Mouse (Mus musculus) retina, adult 2 months (tissue): Measurements from ENCODE around the gene Npb.
A peak's percentile ranks its signal among the peaks of the same experiment; 100 is the strongest.
"Not testable (repeated sequence)": the region's sequence is repeated elsewhere in the genome, so short reads cannot be mapped to it uniquely, and the experiment has no call there.

ENCODE experiments used
- DNase-seq: peaks from one replicate; pipeline ENCODE4 v3.0.0-alpha.2; 2012; ENCODE audit warnings: low read depth, low spot score

Gene Npb

DNA sequence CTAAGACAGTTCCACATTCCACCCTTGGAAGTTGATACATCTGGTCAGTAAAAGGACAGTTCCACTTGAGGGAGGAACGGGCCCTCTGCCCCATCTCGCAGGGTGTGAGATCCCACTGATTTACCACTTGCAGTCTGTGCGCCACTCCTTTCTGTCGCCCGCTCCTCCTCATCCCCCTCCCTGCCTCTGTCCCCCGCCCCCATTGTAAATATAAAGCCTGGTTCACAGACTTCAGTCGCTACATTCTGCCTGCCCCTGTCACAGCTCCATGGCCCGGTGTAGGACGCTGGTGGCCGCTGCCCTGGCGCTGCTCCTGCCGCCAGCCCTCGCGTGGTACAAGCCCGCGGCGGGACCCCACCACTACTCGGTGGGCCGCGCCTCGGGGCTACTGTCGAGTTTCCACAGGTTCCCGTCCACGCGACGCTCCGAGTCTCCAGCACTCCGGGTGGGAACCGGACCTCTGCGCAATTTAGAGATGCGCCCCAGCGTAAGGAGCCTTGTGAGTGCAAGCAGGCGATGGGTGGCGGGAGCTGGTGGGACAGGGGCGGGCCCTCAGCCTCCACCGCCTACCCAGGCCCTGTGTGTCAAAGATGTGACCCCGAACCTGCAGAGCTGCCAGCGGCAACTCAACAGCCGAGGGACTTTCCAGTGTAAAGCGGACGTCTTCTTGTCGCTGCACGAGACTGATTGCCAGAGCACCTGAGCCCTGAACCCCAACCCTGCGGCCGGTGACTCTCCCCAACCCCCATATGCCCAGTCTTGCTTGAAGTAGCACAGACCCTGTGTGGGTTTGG is at the start of gene Npb:
TSS of gene Npb (plus strand) at position 237 of the 794 bp plus-strand sequence.
- no peak for DNase-seq

DNA sequence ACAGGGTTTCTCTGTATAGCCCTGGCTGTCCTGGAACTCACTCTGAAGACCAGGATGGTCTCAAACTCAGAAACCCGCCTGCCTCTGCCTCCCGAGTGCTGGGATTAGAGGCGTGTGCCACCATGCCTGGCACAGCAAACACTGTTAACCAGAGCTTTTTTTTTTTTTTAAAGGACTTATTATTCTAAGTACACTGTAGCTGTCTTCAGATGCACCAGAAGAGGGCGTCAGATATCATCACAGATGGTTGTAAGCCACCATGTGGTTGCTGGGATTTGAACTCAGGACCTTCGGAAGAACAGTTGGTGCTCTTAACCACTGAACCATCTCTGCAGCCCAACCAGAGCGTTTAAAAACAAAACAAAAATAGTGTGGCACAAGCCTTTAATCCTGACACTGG is 49.4 kb upstream of the Npb start:
- not testable (repeated sequence) for DNase-seq

DNA sequence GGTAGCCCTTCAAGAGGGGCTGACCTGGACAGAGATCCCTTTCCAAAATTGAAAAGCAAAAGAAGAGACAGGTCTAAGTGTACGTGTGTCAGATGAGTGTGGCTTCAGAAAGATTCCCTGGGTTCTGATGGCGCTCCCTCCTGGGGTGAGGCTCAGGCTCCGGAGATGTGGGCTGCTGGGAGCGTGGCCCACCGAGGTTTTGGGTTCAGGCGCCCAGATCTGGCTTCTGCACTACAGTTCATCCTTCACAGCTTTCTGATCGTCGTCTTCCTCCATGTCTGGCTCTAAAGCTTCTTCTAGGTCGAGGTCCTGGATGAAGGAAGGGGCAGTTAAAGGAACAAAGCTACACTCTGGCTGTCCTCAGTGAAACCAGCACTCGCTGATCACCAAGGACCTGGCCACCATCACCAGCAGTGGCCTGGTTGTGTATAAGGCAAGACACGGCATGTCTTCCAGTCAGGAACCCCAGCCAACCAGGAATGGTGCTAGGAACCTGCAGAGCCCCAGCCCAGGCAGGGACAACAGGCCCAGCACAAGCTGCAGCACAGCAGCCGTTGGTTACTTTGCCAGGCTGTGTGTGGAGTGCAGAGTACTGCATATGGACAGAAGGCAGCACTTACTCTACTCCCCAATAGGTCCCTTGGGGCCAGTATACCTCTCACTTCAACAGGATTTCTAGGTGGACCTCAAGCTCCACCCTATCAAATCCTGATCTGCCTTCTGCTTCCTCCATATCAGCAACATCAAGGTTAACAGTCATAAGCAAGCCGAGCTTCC is 47.1 kb upstream of the Npb start:
- no peak for DNase-seq

DNA sequence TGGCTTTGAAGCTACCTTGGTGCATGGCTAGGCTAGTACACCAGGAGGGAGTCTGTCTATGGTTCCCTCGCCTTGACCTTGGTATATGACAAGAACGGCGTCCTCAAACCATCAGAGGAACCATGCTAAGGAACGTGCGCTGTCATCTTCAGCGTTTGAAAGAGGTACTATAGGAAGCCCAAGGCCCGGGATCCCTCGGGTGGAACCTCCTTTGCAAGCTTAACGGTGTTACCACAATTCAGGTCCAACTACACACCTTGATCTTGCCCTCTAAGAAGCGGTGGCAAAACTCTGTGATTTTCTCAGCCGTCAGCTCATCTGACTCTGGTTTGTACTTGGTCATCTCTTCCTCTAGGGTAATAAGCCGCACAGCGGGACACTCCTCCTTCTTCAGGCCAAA is 45.3 kb upstream of the Npb start:
- no peak for DNase-seq

DNA sequence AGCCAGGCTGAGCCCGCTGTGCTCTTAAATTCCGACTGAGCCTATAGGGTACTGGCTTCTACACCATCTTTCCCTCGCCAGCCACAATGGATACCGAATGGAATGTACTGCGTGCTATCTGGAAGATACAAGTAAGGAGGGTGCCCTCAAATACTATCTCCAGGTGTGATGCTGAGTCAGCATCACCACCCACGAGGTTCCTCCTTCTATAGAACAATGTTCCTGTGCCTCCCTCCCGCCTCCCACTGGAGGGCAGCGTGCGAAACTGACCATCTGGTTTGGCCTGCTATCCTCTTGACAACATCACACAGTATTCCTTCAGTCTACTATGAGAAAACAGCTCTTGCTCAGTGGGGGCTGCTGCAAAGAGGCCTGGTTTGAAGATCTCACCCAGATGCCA is 43.2 kb upstream of the Npb start:
- no peak for DNase-seq

DNA sequence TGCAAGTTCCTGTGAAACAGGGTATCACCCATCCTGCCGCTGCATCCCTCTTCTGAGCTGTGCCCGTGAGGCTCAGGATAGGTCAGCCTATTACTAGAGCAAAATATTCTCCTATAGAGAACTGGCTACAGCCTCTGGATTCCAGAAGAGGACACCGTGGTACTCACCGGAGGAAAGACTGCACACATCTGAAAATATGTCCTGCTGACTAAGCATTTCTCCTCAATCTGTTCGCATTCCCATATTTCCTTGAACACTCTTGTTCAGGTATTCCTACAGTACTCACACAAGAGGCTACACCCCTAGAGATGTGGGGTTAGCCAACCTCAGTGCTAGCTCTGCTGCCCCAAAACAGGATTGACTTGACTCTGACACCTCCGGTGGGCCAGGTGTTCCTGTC is 40.0 kb upstream of the Npb start:
- no peak for DNase-seq

DNA sequence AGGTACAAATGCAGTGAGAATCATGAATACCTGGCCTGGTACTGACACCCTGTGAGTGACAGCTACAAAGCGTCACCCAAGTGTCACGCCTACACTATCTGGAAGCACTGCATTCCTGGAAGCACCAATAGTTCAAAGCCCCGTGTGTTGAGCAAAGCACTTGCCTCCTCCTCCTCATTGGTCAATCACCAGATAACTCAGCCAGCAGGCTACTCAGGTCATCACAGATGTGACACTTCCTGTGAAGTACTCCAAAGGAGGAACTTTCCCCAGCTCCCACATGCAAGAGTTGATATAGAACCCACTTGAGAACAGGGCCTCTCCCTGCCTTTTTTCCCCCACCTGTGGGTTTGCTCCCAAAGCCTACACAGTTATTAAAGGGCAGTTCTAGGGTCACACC is 37.2 kb upstream of the Npb start:
- no peak for DNase-seq

DNA sequence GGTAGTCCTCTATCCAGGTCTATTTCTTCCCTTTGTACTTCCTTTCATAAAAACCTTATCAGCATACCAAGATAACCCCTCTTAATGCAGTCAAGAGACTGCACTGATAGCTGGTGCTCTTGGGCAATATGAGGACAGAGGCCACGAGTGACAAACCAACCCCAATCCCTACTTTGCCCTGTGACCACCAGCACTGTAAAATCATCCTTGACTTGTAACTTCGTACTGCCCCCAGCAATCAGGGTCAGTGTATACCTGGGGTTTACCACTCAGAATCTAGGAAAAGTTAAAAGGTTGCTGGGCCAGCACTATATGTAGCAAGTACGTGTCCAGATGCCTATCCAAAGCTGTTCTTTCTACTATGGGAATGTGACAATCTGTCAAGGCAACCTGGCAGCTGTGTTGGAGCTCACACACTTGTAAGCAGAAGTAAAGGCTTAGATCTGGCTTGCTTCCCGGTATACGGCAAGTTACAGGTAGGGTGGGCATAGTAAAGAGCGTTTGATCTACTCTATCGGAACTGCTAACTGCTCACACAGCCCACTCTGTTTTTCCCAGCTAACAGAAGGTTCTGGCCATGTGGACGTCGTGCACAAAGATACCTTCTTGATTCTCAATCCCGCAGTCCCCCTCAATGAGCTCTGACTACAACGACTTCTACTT is 36.4 kb upstream of the Npb start:
- no peak for DNase-seq

DNA sequence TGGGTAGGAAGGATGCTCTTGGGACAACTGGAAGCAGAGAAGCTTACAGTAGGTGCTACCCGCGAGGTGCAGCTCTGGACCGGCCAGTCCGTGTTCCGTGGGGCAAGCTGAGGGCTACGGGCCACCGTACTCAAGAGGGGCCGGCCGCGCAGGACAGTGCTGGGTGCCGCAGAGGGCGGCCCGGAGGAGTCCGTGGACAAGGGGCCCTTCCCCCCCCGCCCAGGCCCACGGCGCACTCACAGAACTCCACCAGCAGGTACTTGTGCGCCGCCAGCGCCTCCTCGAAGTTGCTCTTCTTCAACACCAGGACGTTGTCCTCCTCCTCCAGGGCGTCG is 35.9 kb upstream of the Npb start:
- no peak for DNase-seq

DNA sequence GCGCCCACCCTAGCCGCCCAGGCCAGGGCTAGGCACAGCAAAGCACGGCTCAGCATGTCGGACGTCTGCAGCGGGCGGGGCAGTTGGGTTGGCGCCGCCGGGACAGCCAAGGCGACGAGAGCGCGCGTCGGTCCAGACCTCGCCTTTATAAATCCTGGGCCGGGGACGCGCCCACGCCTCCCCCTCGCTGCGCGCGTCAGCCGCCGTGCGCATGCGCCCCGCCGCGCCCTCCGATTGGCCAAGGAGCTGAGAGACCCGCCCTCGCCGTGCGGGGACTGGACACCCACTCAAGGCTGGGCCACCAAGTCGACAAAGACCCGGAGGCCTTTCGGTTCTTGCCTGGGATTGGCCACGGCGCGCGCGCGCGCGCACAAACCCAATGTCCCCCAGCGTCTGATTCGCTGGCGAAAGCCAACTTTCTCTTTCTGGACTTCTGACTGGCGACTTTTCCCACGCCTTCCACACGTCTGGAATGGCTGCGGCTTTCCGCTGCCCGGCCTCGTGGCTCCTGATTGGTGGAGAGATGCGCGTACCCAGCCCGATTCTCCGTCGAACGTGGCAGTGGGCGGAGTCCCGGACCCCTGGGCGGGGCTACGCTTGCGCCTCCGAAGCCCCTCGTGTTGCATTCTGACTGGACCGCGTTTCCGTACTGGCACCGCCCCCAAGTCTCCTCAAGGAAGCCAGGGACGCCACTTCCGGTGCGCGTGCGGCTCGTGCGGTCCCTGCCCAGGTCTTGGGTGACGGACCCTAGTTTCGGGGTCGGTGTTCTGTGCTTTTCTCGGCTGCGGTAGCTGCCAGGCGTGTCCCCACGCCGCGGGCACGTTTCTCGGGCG is 35.3 kb upstream of the Npb start, which contains the start of gene P4hb:
TSS of gene P4hb (minus strand) at position 502 of the 833 bp plus-strand sequence.
- peak; percentile 97 for DNase-seq

DNA sequence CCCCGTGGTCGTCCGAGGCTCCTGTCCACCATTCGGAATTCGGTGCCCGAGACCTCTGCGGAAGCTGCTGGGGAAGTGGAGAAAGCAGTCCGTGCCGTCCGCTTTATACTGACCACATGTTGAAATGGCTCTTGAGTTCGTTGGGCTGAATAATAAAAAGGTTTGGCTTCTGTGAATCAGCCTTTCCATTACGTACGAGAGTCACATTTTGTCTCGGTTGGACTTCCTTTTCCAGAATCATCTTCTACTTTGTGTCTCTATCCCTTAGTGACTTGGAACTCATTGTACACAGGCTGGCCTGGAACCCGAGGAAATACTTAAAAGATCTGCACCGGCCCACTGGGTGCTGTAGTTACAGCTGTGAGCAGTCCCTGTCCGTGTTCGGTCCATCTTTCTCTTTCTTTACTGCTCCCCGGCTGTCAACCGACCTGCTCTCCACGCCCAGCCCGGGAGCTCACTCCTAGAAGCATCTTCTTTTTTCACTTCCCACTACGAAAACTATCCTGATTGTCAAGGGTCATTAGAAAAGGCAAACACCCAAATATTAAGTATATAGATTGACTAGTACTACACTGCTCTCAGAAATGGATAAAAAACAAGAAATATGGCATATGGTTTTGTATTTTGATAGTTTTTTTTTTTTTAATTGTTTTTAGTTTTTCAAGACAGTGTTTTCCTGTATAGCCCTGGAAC is 34.5 kb upstream of the Npb start:
- DNase-seq, result no peak

DNA sequence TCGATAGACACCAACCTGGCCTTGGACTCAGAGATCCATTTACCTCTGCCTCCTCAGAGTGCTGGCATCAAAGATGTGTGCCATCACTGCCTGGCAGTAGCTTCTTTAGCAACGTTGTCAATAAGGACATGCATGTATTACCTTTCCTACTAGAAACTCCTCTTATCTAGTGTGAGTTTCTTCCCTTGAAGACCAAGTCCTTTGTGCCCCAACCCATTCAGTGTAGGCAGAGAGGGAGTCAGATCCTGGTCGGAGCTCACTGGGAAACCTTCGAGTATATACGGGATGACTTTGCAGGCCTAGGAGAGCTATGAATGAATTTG is 34.0 kb upstream of the Npb start:
- DNase-seq, result no peak

DNA sequence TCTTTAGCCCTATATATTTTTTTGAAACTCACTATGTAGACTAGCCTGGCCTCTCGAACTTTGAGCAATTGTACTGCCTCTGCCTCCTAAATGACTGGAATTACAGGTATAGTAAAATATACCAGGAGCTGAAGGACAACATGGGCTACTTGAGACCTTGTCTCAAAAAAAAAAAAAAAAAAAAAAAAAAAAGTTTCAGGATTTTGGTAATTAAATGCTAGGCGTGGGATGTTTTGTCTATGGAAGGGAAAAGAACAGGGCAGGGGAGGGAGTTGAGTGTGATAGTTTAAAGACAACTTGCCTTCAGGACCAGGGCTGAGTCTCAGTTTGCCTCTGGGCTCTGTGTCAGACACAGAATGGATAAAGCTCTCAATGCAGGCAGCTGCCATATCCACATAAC is 33.2 kb upstream of the Npb start:
- no peak for DNase-seq

DNA sequence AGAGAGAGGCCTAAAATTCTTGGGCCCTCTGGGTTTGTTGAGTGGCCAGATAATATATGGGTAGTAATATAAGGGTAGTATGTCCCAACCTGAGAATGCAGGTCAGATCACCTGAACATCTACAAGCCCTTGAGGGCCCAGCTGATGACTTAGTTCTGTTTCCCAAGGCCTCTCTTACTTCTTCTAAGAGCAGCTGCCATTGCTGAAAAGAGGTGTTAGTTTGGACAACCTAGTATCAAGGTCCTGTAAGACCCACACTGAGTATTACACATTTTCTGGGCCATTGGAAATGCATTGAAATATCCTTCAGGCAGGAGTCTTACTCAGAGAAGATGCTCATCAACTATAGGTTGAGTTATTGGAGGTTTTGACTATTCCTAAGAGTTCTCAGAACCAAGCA is 32.3 kb upstream of the Npb start:
- DNase-seq, result no peak

DNA sequence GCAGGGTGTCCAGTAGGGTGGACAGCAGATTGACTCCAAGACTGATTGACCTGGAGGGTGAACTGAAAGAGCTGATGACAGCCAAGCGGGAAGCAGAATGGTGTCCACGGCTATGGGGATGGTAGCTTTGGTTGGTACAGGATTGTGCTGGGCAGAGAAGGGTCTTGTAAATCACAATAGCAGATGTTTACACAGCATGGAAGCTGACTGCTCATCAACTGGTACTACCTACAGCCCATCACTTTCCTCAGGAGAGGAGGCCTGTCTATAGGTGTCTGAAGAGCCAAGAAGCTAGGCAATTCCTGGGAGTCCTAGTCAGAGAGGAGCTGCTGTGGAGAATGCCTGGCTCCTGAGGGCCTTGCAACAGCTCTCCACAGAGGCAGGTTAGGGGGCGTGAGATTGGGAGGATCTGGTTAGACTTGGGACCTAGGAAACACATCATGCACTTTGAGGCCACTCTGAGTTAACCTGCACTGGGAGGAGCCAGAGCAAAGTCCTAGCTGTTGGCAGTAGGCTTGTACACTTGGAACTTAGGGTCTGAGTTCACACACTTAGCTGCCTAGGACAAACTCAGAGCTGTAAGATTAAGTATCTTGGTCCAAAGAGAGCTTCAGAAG is 31.8 kb upstream of the Npb start:
- no peak for DNase-seq

DNA sequence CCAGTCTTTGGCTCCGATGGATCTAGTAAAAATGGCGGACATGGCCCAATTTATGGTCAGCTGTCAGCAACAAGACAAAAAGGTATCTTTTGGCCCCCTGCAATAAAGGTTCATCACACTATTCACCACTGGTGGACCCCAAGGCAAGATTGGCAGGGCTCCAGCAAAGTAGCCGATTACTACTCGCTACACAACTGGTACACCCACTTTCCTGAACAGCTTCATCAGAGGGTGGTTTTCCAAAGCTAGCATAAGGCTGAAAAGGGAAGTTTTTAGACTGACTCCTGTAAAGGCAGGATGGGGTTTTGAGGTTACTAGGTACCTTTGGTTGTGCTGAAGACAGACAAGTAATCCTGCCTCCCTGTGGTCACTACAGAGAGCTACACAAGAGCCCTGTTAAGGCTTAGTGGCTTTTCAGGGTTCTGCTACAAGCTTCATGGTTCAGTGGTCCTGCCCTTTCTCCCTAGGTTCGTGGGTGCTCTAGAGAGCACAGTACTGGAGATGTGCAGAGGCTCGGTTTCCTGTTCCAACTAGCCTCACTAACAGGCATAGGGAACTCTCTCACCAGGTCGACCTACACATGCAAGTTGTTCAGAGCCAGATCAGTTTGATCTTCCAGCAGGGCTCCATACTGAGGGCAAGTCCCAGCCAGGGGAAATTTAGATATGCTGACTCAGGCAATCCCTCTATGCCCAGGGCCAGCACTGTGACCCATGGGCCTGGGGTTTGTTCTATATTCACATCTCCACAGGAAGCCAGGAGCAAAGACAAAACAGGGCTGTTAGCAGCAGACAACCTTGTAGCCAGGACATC is 30.9 kb upstream of the Npb start:
- no peak for DNase-seq

DNA sequence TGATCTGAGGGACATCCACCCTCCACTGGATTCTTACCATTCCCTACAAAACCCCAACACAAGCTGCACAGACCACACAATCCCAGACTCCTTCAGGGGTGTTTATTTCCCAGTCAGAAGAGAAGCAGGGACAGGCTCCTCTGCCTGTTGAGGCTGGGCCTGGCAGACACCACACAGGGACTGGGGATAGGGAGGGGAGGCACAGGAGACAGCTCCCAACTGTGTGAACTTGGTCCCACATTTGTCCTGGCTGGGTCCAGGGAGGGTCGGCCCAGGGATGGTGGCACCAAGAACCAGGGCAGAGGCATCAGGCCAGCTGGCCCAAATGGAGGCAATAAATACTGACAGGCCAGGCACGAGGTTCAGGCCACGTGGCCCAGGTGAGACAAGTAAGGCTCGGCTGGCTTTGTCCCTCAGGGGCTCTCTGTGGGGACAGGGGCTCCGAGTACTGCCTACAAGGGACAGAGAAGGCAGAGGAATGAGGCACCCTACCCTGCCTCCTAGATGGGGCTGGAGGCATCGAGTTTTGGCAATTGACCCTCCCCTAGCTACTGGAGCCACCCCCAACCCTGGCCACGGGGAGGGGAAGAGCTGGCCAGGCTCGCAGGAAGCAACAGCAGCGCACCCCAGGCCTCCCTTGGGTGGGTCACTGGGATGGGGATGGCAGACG is 30.1 kb upstream of the Npb start:
- no peak for DNase-seq

DNA sequence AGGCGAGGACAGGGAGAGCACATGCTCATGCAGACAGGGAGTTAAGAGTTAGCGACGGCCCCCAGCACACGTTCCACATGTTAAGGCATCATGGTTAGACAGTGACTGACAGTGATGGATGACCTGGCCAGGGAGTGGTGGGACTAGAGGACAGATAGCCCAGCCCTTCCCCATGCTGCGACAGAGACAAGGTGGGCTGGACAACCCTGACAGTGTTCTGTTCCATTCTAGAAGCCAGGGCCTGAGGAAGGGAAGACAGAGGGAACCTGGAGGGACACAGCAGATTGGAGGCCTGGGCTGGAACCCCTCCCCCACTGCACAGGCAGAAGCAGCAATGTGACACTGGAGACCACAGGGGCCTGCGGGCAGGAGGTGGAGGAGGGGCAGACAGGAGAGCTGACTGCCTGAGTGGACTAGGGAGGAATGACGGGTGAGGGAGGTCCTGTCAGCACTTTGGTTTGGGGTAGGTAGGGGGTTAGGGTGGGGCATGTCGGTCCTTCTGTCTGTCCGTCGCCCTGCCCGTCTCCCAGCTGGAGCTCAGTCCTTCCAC is 29.5 kb upstream of the Npb start:
- no peak for DNase-seq
